Comparison of ENCODE assay signal across 15 mouse cellular contexts in the genomic region with DNA sequence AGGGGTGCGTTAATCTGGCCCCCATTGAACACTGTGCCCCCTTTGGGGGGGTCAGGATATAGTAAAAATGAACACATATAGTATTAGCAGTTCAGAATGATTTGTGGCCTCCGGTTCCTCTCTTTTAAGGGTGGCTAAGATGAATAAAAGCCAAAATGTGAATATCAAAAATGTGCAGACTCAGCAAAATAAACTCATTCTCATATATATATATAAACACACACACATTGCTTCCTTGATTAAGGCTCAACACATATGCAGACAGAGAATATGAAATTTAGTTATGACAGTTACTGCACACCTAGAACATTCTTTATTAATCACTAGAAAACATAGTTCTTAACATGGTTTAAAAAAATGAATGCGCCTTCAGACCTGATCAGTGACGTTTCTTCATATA.
"Had no signal": no experiment of that assay in that cellular context is flagged by ENCODE, and none has a peak within 500 bp of the region (broad histone marks: within the 10 kb centered on the region; RNA-seq: fewer than 3 reads in every experiment).

No protein-coding gene starts in this region.

- H3K27ac ChIP-seq: neural tube, embryonic 15.5 days; stomach, embryonic 15.5 days; stomach, postnatal 0 days had no signal

- H3K4me1 ChIP-seq: neural tube, embryonic 15.5 days; stomach, embryonic 15.5 days had no signal

- DNase-seq: retina, postnatal 1 day; right cerebral cortex, adult 18-20 months; right cerebral cortex, postnatal 14 days; right cerebral cortex, postnatal 25 days; right cerebral cortex, postnatal 4 days; spleen, adult 18-20 months; thymus, adult 18-20 months; thymus, adult 2 months; thymus, postnatal 14 days; thymus, postnatal 25 days; thymus, postnatal 36 days; thymus, postnatal 4 days had no signal

- H3K27me3 ChIP-seq: neural tube, embryonic 15.5 days; stomach, embryonic 15.5 days had no signal

- H3K4me2 ChIP-seq: neural tube, embryonic 15.5 days; stomach, embryonic 15.5 days had no signal

- H3K9ac ChIP-seq: neural tube, embryonic 15.5 days; stomach, embryonic 15.5 days had no signal

- H3K9me3 ChIP-seq: neural tube, embryonic 15.5 days; stomach, embryonic 15.5 days had no signal

- H3K4me3 ChIP-seq: neural tube, embryonic 15.5 days; stomach, embryonic 15.5 days had no signal

- H3K36me3 ChIP-seq: neural tube, embryonic 15.5 days; stomach, embryonic 15.5 days had no signal
